Mouse (Mus musculus) embryonic facial prominence, embryonic 11.5 days (tissue): ENCODE measurements around the gene Nynrin. TPM values are rescaled to one million over a fixed set of nuclear protein-coding genes. Genes with fewer than 3 reads are reported as not detected.
A peak's percentile ranks its signal among the peaks of the same experiment; 100 is the strongest.

Experiments
- ATAC-seq: fragments of 200-750 bp; cut with Nextera tagmentation; replicated peaks from 2 replicates; pipeline ENCODE4 v1.8.0; 2017; ENCODE audit warnings: low read depth; ENCODE audit not compliant: insufficient number of reproducible peaks, low FRiP score, low TSS enrichment
- DNase-seq: peaks from one replicate; pipeline ENCODE4 v3.0.0-alpha.2; 2015; ENCODE audit warnings: low spot score
- H3K27ac ChIP-seq: fragments of 300-500 bp; sonication (generic); replicated peaks from 2 replicates; pipeline ENCODE4 v1.5.1; 2014; ENCODE audit warnings: mild to moderate bottlenecking, low read depth, low read length, control low read depth
- H3K27me3 ChIP-seq: fragments of 300-500 bp; sonication (generic); 2 replicates; pipeline ENCODE4 v1.6.1; 2014; ENCODE audit warnings: mild to moderate bottlenecking, low read length, moderate library complexity, mixed read lengths; ENCODE audit not compliant: control insufficient read depth, insufficient read depth
- H3K36me3 ChIP-seq: fragments of 300-500 bp; sonication (generic); replicated peaks from 2 replicates; pipeline ENCODE4 v1.6.1; 2014; ENCODE audit warnings: low read depth, mild to moderate bottlenecking, low read length, moderate library complexity, mixed read lengths; ENCODE audit not compliant: control insufficient read depth, insufficient read depth
- H3K4me1 ChIP-seq: fragments of 300-500 bp; sonication (generic); 2 replicates; pipeline ENCODE4 v1.6.1; 2014; ENCODE audit warnings: low read length, mixed read lengths; ENCODE audit not compliant: control insufficient read depth, insufficient read depth
- H3K4me2 ChIP-seq: fragments of 300-500 bp; sonication (generic); 2 replicates; pipeline ENCODE4 v1.6.1; 2014; ENCODE audit warnings: low read depth, mild to moderate bottlenecking, control low read depth, low read length, moderate library complexity
- H3K4me3 ChIP-seq: fragments of 300-500 bp; sonication (generic); 2 replicates; pipeline ENCODE4 v1.5.1; 2014; ENCODE audit warnings: low read depth, low read length, control low read depth
- H3K9ac ChIP-seq: fragments of 300-500 bp; sonication (generic); replicated peaks from 2 replicates; pipeline ENCODE4 v1.6.1; 2014; ENCODE audit warnings: mild to moderate bottlenecking, control low read depth, low read length
- H3K9me3 ChIP-seq: fragments of 300-500 bp; sonication (generic); replicated peaks from 2 replicates; pipeline ENCODE4 v1.6.1; 2016; ENCODE audit warnings: mild to moderate bottlenecking, low read length, inconsistent platforms, mixed read lengths; ENCODE audit not compliant: control insufficient read depth
- WGBS: fragments of 180-500 bp; shearing (Covaris S2); extraction: QIAGEN DNeasy Blood & Tissue Kit; methylation state at CpG from one replicate; pipeline ENCODE4 v1.1.7; 2014; 5-methylcytosine and 5-hydroxymethylcytosine counted together
- polyA plus RNA-seq: library from polyadenylated mRNA; unstranded; fragments of >200 nt; fragmentation: Nextera tagmentation; extraction: Ambion mirVana; gene quantifications from 2 replicates; pipeline ENCODE4 v1.2.1, GENCODE M21; 2014

The Nynrin gene
- polyA plus RNA-seq, 1 experiment from 2014 or later = 13.6 TPM

DNA sequence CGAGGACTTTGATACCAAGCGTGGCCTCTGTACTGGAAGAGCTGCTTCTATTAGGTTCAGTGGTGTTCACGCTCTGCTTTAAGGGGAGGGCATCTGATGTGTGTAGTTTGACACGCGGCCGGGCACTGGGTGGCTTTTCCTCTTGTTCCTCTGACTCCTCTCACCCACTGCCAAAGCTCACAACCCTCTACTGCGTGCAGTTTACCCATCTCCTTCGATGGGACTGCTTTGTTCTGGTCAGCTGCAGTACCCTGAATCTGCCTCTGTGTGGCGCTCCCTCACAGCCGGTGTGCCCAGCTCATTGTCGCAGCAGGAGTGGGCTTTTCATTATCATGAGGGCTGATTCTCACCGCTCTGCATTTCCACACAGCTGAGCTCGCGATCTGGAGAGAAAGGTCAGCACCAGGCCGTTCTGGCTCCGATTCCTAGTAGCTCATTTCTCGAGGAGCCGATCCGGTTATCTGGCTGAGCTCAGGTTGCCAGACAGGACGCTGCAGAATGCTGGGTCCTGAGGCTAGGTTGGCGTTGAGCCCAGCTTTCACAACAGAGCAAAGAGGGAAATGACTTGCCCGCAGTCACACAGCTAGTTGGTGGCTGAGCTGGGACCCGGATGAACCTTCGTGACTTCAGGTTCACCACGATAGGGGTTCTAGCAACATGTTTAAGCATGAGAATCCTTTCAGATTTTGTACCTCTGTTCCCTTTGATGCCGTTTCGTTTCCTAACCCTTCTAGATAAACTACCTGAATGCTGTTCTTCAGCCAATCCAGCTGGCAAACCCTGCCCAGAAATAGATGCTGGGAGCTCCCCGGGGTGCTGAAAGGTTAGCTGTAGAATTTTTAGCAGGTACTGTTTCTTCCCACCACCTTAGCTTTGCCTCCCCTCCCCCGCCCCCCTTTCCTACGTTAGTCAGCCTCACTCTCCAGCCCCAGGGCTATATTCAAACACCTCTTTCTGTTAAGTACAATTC, 20.2 kb downstream of the Nynrin start:
- ATAC-seq (peak; percentile 55), DNase-seq (peak; percentile 85)
- Histone ChIP-seq H3K4me3 (no peak overlapping the region), H3K27ac (no peak overlapping the region), H3K27me3 (no peaks in the 10 kb centered on the region), H3K4me1 (peaks cover 3% of the 10 kb centered on the region; the same call in 1 of the 2 replicates), H3K36me3 (peaks cover 13% of the 10 kb centered on the region), H3K4me2 (peak overlapping the region; percentile 6), H3K9ac (peak overlapping the region; percentile 29; the same call in 1 of the 2 replicates), H3K9me3 (no peaks in the 10 kb centered on the region)
- WGBS = 14% methylated on average over 30 of the region's 30 CpGs

- Histone ChIP-seq H3K9ac (no peak overlapping the region), H3K27ac (no peak overlapping the region), H3K36me3 (no peaks in the 10 kb centered on the region), H3K4me1 (peaks cover 3% of the 10 kb centered on the region; the same call in 1 of the 2 replicates), H3K27me3 (no peaks in the 10 kb centered on the region), H3K9me3 (no peaks in the 10 kb centered on the region), H3K4me2 (peak overlapping the region; percentile 22), H3K4me3 (no peak overlapping the region)
- DNase-seq (peak; percentile 72), ATAC-seq (no peak)
- WGBS = 17% methylated on average over 14 of the region's 14 CpGs
Observed at GRCm38 (mm10) chr14:55877469-55878315, 23.9 kb downstream of the Nynrin start.

GRCm38 (mm10) chr14:55878316-55878940, 24.6 kb downstream of the Nynrin start:
- no peak for ATAC-seq
- no peak for DNase-seq
- H3K4me1 ChIP-seq = peaks cover 3% of the 10 kb centered on the region; the same call in 1 of the 2 replicates
- no peak overlapping the region for H3K9ac ChIP-seq
- no peak overlapping the region for H3K4me3 ChIP-seq
- H3K27me3 ChIP-seq = no peaks in the 10 kb centered on the region
- H3K9me3 ChIP-seq = no peaks in the 10 kb centered on the region
- H3K27ac ChIP-seq = no peak overlapping the region
- H3K4me2 ChIP-seq = no peak overlapping the region
- 30% methylated on average over 7 of the region's 7 CpGs for WGBS
- no peaks in the 10 kb centered on the region for H3K36me3 ChIP-seq

GRCm38 (mm10) chr14:55879623-55880022, 25.8 kb downstream of the Nynrin start:
- no peaks in the 10 kb centered on the region for H3K36me3 ChIP-seq
- no peak for ATAC-seq
- H3K9me3 ChIP-seq = no peaks in the 10 kb centered on the region
- no peak overlapping the region for H3K9ac ChIP-seq
- peaks cover 3% of the 10 kb centered on the region; the same call in 1 of the 2 replicates for H3K4me1 ChIP-seq
- peak; percentile 73 for DNase-seq
- H3K4me3 ChIP-seq = no peak overlapping the region
- WGBS = 25% methylated on average over 1 of the region's 1 CpGs
- no peaks in the 10 kb centered on the region for H3K27me3 ChIP-seq
- no peak overlapping the region for H3K27ac ChIP-seq
- H3K4me2 ChIP-seq = no peak overlapping the region

GRCm38 (mm10) chr14:55880982-55881381, 27.2 kb downstream of the Nynrin start:
- no peak for DNase-seq
- Histone ChIP-seq H3K36me3 (no peaks in the 10 kb centered on the region), H3K27ac (no peak overlapping the region), H3K4me3 (no peak overlapping the region), H3K9me3 (no peaks in the 10 kb centered on the region), H3K4me1 (peaks cover 3% of the 10 kb centered on the region; the same call in 1 of the 2 replicates), H3K9ac (no peak overlapping the region), H3K27me3 (no peaks in the 10 kb centered on the region), H3K4me2 (no peak overlapping the region)
- 84% methylated on average over 8 of the region's 8 CpGs for WGBS
- ATAC-seq = no peak

GRCm38 (mm10) chr14:55882171-55882641, 28.4 kb downstream of the Nynrin start:
- no peak overlapping the region for H3K4me3 ChIP-seq
- no peaks in the 10 kb centered on the region for H3K9me3 ChIP-seq
- no peak overlapping the region for H3K9ac ChIP-seq
- no peak overlapping the region for H3K27ac ChIP-seq
- peaks cover 3% of the 10 kb centered on the region; the same call in 1 of the 2 replicates for H3K4me1 ChIP-seq
- ATAC-seq = no peak
- WGBS = 64% methylated on average over 6 of the region's 6 CpGs
- H3K36me3 ChIP-seq = no peaks in the 10 kb centered on the region
- no peak for DNase-seq
- H3K4me2 ChIP-seq = no peak overlapping the region
- no peaks in the 10 kb centered on the region for H3K27me3 ChIP-seq

- H3K4me2 ChIP-seq = no peak overlapping the region
- no peaks in the 10 kb centered on the region for H3K27me3 ChIP-seq
- no peak overlapping the region for H3K27ac ChIP-seq
- no peak overlapping the region for H3K9ac ChIP-seq
- no peak for DNase-seq
- peaks cover 6% of the 10 kb centered on the region for H3K36me3 ChIP-seq
- H3K4me3 ChIP-seq = no peak overlapping the region
- no peaks in the 10 kb centered on the region for H3K9me3 ChIP-seq
- no peaks in the 10 kb centered on the region for H3K4me1 ChIP-seq
- ATAC-seq = no peak
- 90% methylated on average over 13 of the region's 13 CpGs for WGBS
Observed at GRCm38 (mm10) chr14:55883149-55883661, 29.4 kb downstream of the Nynrin start.
